Mouse (Mus musculus) midbrain, postnatal 0 days (tissue): ENCODE measurements around the gene Hmgn5. TPM values are rescaled to one million over a fixed set of nuclear protein-coding genes. Genes with fewer than 3 reads are reported as not detected.

Source experiments
- ATAC-seq: fragments of 200-750 bp; cut with Nextera tagmentation; 2 replicates; pipeline ENCODE4 v1.8.0; 2017; ENCODE audit warnings: moderate number of reproducible peaks, mild to moderate bottlenecking, moderate TSS enrichment, moderate library complexity; ENCODE audit not compliant: low FRiP score
- DNase-seq: peaks from one replicate; pipeline ENCODE4 v3.0.0-alpha.2; 2015; ENCODE audit warnings: low spot score
- H3K27ac ChIP-seq: fragments of 300-500 bp; sonication (generic); 2 replicates; pipeline ENCODE4 v1.5.1; 2014; ENCODE audit warnings: low read depth, mild to moderate bottlenecking, low read length, mixed read lengths
- H3K27me3 ChIP-seq: fragments of 300-500 bp; sonication (generic); 2 replicates; pipeline ENCODE4 v1.6.1; 2014; ENCODE audit warnings: low read length, control low read depth, mixed read lengths; ENCODE audit not compliant: insufficient read depth
- H3K36me3 ChIP-seq: fragments of 300-500 bp; sonication (generic); 2 replicates; pipeline ENCODE4 v1.6.1; 2014; ENCODE audit warnings: low read length, control low read depth, mixed read lengths; ENCODE audit not compliant: insufficient read depth
- H3K4me1 ChIP-seq: fragments of 300-500 bp; sonication (generic); 2 replicates; pipeline ENCODE4 v1.6.1; 2014; ENCODE audit warnings: mild to moderate bottlenecking, control low read depth, antibody characterized with exemption, low read length, mixed read lengths; ENCODE audit not compliant: insufficient read depth
- H3K4me2 ChIP-seq: fragments of 300-500 bp; sonication (generic); 2 replicates; pipeline ENCODE4 v1.6.1; 2014; ENCODE audit warnings: low read depth, mild to moderate bottlenecking, low read length, mixed read lengths; ENCODE audit not compliant: poor library complexity, severe bottlenecking
- H3K4me3 ChIP-seq: fragments of 300-500 bp; sonication (generic); 2 replicates; pipeline ENCODE4 v1.5.1; 2014; ENCODE audit warnings: low read depth, mild to moderate bottlenecking, low read length, moderate library complexity
- H3K9ac ChIP-seq: fragments of 300-500 bp; sonication (generic); replicated peaks from 2 replicates; pipeline ENCODE4 v1.6.1; 2014; ENCODE audit warnings: mild to moderate bottlenecking, low read length, moderate library complexity, mixed read lengths; ENCODE audit not compliant: poor library complexity, severe bottlenecking
- H3K9me3 ChIP-seq: fragments of 300-500 bp; sonication (generic); 2 replicates; pipeline ENCODE4 v1.6.1; 2016; ENCODE audit warnings: low read length, control low read depth
- CTCF ChIP-seq: IDR thresholded peaks from 2 replicates; pipeline ENCODE4 v1.5.1; 2016; ENCODE audit warnings: antibody characterized with exemption, mild to moderate bottlenecking
- WGBS: fragments of 180-500 bp; shearing (Covaris S2); extraction: QIAGEN DNeasy Blood & Tissue Kit; methylation state at CpG from one replicate; pipeline ENCODE4 v1.1.7; 2014; 5-methylcytosine and 5-hydroxymethylcytosine counted together
- polyA plus RNA-seq: library from polyadenylated mRNA; unstranded; fragments of >200 nt; fragmentation: Nextera tagmentation; extraction: Ambion mirVana; gene quantifications from 2 replicates; pipeline ENCODE4 v1.2.1, GENCODE M21; 2015
- total RNA-seq: library from RNA; depleted of rRNA; stranded (reverse); fragments of >200 nt; gene quantifications from 2 replicates; pipeline ENCODE4 v1.2.3, GENCODE M21; 2014; rRNA removed

The Hmgn5 gene
- total and polyA plus RNA-seq, 2 experiments from 2014 or later, result 0.82 to 12.1 TPM

DNA sequence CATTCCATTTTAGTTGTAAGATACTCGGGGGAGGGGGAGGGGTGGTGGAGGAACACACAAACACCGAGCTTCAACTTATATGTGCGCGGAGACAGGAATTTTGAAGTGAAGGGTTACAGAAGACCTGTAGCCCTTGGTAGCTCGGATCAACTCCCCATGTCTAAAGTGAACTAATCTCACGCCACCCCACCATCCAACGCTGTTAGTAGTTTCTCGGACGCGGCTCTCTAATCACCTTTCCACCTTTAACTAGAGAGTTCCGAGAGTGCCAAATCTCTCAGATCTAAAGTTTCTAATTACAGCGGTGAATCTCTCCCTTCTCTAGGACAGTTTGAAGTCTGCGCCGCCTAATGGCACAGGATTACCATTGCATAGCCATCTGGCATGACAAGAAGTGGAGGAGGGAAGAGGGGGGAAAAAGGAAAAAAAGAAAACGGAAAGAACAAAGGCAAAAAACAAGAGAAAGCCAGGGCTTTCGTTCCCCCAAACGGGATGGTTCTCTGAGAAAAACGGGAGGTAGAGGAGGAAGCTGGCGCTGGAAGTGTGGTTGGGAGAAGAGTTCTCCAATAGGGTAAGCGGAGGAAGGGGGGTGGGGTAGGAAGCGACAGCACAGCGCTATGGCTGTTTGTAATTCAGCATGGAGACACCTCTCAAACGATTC, 703 bp downstream of the Hmgn5 start:
- peak; percentile 75 for DNase-seq
- WGBS, result 18% methylated on average over 23 of the region's 23 CpGs
- no peaks in the 10 kb centered on the region for H3K9me3 ChIP-seq
- ATAC-seq, result peak; percentile 83
- no peaks in the 10 kb centered on the region for H3K36me3 ChIP-seq
- H3K4me3 ChIP-seq, result peak overlapping the region; percentile 47
- no peaks in the 10 kb centered on the region for H3K4me1 ChIP-seq
- H3K4me2 ChIP-seq, result peak overlapping the region; percentile 52
- peak; percentile 70 for TF ChIP-seq CTCF
- no peak overlapping the region; the same call in 1 of the 2 replicates for H3K9ac ChIP-seq
- H3K27ac ChIP-seq, result no peak overlapping the region
- no peaks in the 10 kb centered on the region for H3K27me3 ChIP-seq

DNA sequence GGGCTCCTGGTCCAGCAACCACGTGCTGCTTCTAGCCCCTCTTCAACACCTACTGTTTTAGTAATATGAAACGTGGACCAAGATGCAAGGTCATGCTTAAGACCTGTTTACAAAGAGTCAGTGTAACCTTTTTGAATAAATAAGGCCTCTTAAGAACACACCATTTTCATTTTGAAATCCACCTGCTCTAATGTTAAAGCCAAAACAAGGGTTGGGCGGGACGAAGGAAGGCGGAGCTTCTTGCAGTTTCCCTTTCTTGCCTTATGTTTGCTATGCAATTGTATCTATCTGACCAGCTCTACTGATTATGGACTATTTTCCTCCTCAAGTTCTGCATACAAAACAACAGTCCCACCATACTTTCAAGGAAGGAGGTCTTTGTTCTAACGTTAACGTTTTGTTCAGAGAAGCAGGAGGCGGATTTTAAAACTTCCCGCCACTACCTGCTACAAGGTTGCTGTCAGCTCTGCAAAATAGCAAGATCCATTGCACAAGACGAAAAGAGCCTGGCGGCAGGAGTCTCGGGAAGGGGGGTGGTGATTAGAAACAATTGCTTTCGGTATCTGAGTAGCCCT, 1.5 kb downstream of the Hmgn5 start:
- H3K4me2 ChIP-seq, result peak overlapping the region; percentile 52
- ATAC-seq, result no peak
- 28% methylated on average over 13 of the region's 13 CpGs for WGBS
- H3K27ac ChIP-seq, result no peak overlapping the region
- no peak for TF ChIP-seq CTCF
- H3K9me3 ChIP-seq, result no peaks in the 10 kb centered on the region
- H3K9ac ChIP-seq, result no peak overlapping the region; the same call in 1 of the 2 replicates
- no peaks in the 10 kb centered on the region for H3K27me3 ChIP-seq
- H3K4me1 ChIP-seq, result no peaks in the 10 kb centered on the region
- no peaks in the 10 kb centered on the region for H3K36me3 ChIP-seq
- peak overlapping the region; percentile 47 for H3K4me3 ChIP-seq
- peak; percentile 10 for DNase-seq

DNA sequence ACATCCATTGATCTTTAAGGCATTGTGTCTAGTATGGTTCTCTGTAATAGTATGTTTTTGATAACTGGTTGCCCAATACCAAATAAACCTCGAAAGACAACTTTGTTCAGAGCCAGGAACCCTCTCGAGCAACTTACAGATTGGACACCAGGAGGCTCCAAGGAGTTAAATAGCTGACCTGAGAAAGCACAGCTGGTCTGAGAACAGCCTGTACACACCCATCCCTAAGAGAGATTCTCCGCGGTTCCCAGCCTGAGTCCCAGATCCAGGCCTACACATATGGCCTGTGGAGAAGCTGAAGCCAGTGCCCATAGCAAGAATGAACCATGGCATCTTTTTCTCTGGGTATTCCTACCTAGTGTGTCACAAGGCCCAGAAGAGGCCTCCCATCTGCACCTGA, 11.9 kb downstream of the Hmgn5 start:
- no peak overlapping the region for H3K27ac ChIP-seq
- no peaks in the 10 kb centered on the region for H3K27me3 ChIP-seq
- no peaks in the 10 kb centered on the region for H3K9me3 ChIP-seq
- TF ChIP-seq CTCF, result no peak
- ATAC-seq, result no peak
- no peak overlapping the region for H3K4me3 ChIP-seq
- H3K9ac ChIP-seq, result no peak overlapping the region
- no peak overlapping the region for H3K4me2 ChIP-seq
- H3K36me3 ChIP-seq, result no peaks in the 10 kb centered on the region
- WGBS, result 65% methylated on average over 4 of the region's 4 CpGs
- DNase-seq, result no peak
- H3K4me1 ChIP-seq, result no peaks in the 10 kb centered on the region

Other genes starting within 250 kb of the Hmgn5 start
- 4.8 and 7.6 TPM in 2 replicates for gene Brwd3, start 179.0 kb downstream of the Hmgn5 start, total RNA-seq
- 1.3 and 2.5 TPM in 2 replicates for gene Brwd3, start 179.0 kb downstream of the Hmgn5 start, polyA plus RNA-seq
- 116 and 142 TPM in 2 replicates for gene Sh3bgrl, start 82.0 kb upstream of the Hmgn5 start, total RNA-seq
- gene Sh3bgrl, start 82.0 kb upstream of the Hmgn5 start, polyA plus RNA-seq, result 125 and 157 TPM in 2 replicates
- gene Gm6377, start 183.4 kb upstream of the Hmgn5 start, total RNA-seq, result 0.05 and 0.28 TPM in 2 replicates
- 0.10 and 0.37 TPM in 2 replicates for gene Gm6377, start 183.4 kb upstream of the Hmgn5 start, polyA plus RNA-seq